Mouse (Mus musculus): ENCODE data around the gene Tfeb. TPM values are rescaled to one million over a fixed set of nuclear protein-coding genes. Genes with fewer than 3 reads are reported as not detected.

Gene Tfeb
- polyA plus RNA-seq, 1 experiment from 2014 or later = 8.6 TPM

DNA sequence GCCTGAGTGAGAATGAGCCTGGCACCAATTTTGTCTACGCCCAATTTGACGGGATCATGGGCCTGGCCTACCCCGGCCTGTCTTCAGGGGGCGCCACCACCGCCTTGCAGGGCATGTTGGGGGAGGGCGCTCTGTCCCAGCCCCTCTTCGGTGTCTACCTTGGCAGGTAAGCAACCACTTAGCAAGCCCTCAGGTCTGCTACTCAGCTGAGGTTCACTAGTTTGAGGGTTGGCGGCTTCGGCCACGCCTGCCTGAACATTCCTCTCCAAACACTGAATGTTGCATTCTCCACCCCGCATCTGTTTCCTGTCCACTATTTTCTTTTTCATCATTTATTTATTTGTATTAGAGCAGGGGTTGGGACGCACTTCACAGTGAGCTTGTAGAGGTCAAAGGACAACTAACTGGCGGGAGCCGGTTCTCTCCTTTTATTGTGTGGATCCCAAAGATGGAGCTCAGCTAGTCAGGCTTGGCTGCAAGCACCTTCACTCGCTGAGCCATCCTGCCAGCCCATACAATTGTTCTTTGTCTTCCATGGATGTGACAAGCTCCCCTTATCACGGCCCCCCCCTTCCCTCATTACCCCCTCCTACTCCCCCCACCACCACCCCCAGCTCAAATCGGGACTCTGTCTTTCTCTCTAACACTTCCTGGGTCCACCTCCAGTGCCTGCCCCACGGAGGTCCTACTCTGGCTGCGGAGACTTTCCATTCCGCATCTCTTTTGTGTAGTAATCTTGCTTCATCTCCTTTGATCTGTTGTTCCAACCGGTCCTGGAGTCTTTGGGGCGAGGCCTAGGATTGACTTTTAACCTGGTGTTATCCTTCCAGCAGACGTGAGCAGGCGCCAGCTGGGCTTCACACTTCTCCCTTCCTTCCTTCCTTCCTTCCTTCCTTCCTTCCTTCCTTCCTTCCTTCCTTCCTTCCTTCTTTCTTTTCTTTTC is 5.9 kb upstream of the Tfeb start:
- Histone ChIP-seq H3K9me3 (ENCODE audit: control insufficient read depth, low read length) (no peaks in the 10 kb centered on the region), H3K4me1 (ENCODE audit: control insufficient read depth, insufficient read depth, low read length) (no peaks in the 10 kb centered on the region), H3K36me3 (ENCODE audit: control insufficient read depth, insufficient read depth, low read length) (no peaks in the 10 kb centered on the region), H3K27me3 (replicated peaks; ENCODE audit: control insufficient read depth, insufficient read depth, low read length) (no peaks in the 10 kb centered on the region), H3K9ac (ENCODE audit: low read depth, low read length) (no peak overlapping the region), H3K4me3 (ENCODE audit: low read depth, low read length) (no peak overlapping the region), H3K4me2 (ENCODE audit: low read depth, low read length) (no peak overlapping the region), H3K27ac (replicated peaks; ENCODE audit: low read depth, low read length) (no peak overlapping the region)
- DNase-seq (ENCODE audit: low spot score) (no peak), ATAC-seq (ENCODE audit: low read depth) (no peak)
- 56% methylated on average over 24 of the region's 24 CpGs for WGBS

DNA sequence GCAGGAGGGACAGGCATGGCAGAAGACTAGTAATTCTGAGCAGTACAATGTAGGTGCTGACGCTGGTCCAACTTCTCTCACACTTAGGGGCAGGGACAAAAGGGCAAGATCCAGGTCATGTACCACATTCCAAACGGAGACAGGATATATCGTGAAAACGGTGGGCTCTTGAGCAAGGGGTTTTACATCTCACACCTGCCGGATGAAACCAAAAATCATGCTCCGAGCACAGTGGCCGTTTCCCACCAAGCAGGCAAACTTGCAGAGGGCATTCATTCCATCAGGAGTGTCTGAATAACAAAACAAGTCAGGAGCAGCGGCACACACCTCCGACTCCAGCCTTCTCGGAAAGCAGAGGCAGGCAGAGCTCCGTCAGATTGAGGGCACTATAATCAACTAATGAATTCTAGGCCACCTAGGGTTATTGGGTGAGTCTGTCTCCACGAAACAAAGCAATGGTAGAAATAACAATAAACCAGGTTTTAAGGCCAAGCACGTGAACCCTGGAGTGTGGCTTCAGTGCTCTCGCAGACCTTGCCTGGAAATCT is 1.2 kb upstream of the Tfeb start:
- WGBS = 68% methylated on average over 14 of the region's 14 CpGs
- H3K9ac ChIP-seq (ENCODE audit: low read depth, low read length) = no peak overlapping the region
- DNase-seq (ENCODE audit: low spot score) = no peak
- H3K9me3 ChIP-seq (ENCODE audit: control insufficient read depth, low read length) = no peaks in the 10 kb centered on the region
- H3K4me2 ChIP-seq (ENCODE audit: low read depth, low read length) = no peak overlapping the region
- no peak overlapping the region for H3K27ac ChIP-seq (replicated peaks; ENCODE audit: low read depth, low read length)
- no peak overlapping the region for H3K4me3 ChIP-seq (ENCODE audit: low read depth, low read length)
- H3K4me1 ChIP-seq (ENCODE audit: control insufficient read depth, insufficient read depth, low read length) = 0 out of 2 replicates have a peak, but pooled peaks cover 13% of the 10 kb centered on the region
- no peaks in the 10 kb centered on the region for H3K36me3 ChIP-seq (ENCODE audit: control insufficient read depth, insufficient read depth, low read length)
- no peak for ATAC-seq (ENCODE audit: low read depth)
- H3K27me3 ChIP-seq (replicated peaks; ENCODE audit: control insufficient read depth, insufficient read depth, low read length) = peaks cover 11% of the 10 kb centered on the region; the same call in 1 of the 2 replicates

DNA sequence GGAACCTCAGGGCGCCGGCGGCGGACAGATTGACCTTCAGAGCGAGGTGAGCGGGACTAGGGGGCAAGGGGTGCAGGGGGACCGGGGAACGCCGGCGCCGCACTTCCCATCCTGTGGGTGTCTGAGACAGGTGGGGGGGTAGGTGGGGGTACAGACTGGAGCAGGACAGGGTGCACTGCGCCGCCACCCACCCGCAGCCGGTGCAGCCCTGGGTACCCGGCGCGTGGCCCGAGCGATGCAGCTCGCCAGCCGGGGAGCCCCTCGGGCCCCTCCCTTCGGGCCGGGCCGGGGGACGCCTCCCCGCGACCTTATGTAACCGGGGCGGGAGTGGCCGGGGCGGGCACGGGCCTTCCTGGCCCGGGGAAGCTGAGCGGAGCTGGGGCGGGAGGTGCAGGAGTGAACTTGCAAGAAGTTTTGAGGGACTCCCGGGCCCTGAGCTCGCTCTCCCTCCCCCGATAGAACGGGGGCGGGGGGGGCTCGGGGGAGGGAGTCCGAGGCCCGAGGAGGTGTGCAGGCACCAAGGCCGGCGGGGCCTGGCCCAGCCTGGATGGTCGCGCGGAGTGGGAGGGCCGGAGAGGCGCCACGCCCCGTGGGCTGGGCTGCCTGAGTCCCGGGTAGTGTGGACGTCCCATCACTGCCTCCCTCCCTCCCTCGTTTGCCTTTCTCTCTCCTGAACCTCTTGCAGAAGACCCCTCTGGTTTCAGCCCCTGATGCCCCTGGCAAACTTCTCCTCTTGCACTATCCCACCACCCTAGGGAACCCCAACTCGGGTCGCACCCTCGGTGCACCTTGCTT is 638 bp downstream of the Tfeb start:
- DNase-seq (ENCODE audit: low spot score) (peak; percentile 90), ATAC-seq (ENCODE audit: low read depth) (peak; percentile 92)
- Histone ChIP-seq H3K9ac (ENCODE audit: low read depth, low read length) (peak overlapping the region; percentile 74), H3K9me3 (ENCODE audit: control insufficient read depth, low read length) (no peaks in the 10 kb centered on the region), H3K27ac (replicated peaks; ENCODE audit: low read depth, low read length) (peak overlapping the region; percentile 66), H3K36me3 (ENCODE audit: control insufficient read depth, insufficient read depth, low read length) (no peaks in the 10 kb centered on the region), H3K4me3 (ENCODE audit: low read depth, low read length) (peak overlapping the region; percentile 59), H3K4me2 (ENCODE audit: low read depth, low read length) (peak overlapping the region; percentile 95), H3K27me3 (replicated peaks; ENCODE audit: control insufficient read depth, insufficient read depth, low read length) (peaks cover 11% of the 10 kb centered on the region; the same call in 1 of the 2 replicates), H3K4me1 (ENCODE audit: control insufficient read depth, insufficient read depth, low read length) (0 out of 2 replicates have a peak, but pooled peaks cover 13% of the 10 kb centered on the region)
- 2% methylated on average over 6 of the region's 60 CpGs for WGBS

DNA sequence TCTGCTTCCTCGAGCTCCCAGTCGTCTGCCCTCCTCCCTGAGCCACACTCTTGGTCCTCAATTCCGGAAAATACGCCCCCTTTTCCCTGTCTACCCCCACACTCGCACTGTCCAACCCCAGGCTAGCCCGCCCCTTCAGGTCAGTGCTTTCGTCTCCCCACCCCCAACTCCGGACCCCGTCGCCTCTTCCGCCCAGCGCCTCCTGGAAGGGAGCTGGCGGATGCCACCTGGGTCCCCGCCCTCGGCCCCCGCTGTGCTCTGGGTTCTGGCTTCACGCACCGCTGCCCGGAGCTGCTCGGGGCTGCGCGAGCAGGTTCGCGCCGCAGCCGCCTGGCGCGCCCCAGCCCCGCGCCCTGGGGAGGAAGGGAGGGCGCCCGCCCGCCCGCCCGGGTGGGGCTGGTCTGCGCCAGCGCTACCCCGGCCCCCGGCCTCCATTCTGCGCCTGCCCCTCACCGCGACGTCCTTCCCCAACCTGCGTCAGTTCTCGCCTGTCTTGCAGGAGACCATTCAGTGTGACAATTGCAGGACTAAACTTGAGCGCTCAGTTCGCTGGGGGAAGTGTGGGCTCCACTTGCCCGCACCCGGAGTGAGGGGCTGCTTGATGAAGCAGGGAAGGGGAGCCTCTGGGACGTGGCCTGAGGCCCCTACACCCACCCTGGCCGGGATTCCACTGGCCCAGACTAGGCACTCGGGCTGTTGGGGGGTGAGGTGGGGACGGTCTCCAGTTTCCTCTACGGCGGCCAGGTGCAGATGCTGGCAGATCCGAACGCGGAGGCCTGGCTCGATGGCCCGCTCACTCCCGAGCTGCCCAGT is 1.4 kb downstream of the Tfeb start:
- 1% methylated on average over 28 of the region's 61 CpGs for WGBS
- Histone ChIP-seq H3K4me2 (ENCODE audit: low read depth, low read length) (peak overlapping the region; percentile 95), H3K27me3 (replicated peaks; ENCODE audit: control insufficient read depth, insufficient read depth, low read length) (peaks cover 11% of the 10 kb centered on the region; the same call in 1 of the 2 replicates), H3K27ac (replicated peaks; ENCODE audit: low read depth, low read length) (peak overlapping the region; percentile 66), H3K9me3 (ENCODE audit: control insufficient read depth, low read length) (no peaks in the 10 kb centered on the region), H3K4me3 (ENCODE audit: low read depth, low read length) (peak overlapping the region; percentile 59), H3K4me1 (ENCODE audit: control insufficient read depth, insufficient read depth, low read length) (0 out of 2 replicates have a peak, but pooled peaks cover 13% of the 10 kb centered on the region), H3K9ac (ENCODE audit: low read depth, low read length) (peak overlapping the region; percentile 74), H3K36me3 (ENCODE audit: control insufficient read depth, insufficient read depth, low read length) (no peaks in the 10 kb centered on the region)
- peak; percentile 39 for ATAC-seq (ENCODE audit: low read depth)
- DNase-seq (ENCODE audit: low spot score) = peak; percentile 42

DNA sequence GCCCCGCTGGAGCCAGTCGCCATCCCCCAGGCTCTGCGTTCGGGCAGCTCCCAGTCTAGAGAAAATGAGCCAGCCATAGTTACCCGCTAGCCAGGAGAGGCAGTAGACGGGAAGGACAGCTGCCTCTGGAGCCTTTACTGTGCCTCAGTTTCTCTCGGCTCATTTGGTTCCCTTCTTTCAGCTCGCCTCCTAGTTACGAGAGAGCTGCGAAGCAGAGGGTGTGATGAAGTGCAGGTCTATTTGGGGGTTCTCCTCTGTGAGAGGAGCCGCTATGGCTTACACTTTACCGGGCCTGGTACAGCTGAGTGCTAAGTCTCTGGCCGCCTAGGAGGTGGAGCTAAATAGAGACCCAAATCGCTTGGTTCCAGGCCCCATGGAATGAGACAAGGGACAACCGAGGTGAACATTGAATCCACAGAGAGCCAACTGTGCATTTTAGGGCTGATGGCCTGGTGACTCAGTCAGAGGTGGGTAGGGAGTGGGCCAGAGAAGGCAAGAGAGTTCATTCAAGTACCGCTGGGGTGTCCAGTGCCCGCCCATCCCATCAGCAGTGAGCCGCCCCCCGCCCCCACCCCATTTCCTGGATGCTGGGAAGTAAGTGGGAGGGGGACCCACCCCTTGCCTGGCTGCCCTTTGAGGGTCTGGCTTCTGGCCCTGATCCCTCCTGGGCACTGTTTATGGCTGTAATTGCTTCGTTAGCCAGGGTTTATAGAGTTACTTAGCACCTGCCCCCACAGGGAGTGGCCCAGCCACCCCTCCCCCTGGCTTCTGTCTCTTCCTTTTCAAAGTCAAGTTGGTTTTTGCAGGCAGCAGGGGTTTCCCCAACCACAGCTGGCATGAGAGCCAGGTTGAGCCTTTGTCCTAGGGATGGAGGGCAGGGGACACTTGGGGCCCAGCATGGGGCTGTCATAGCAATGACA is 2.3 kb downstream of the Tfeb start:
- H3K9ac ChIP-seq (ENCODE audit: low read depth, low read length) = peak overlapping the region; percentile 74
- no peak for ATAC-seq (ENCODE audit: low read depth)
- no peaks in the 10 kb centered on the region for H3K9me3 ChIP-seq (ENCODE audit: control insufficient read depth, low read length)
- DNase-seq (ENCODE audit: low spot score) = peak; percentile 51
- H3K36me3 ChIP-seq (ENCODE audit: control insufficient read depth, insufficient read depth, low read length) = no peaks in the 10 kb centered on the region
- peak overlapping the region; percentile 95 for H3K4me2 ChIP-seq (ENCODE audit: low read depth, low read length)
- H3K27me3 ChIP-seq (replicated peaks; ENCODE audit: control insufficient read depth, insufficient read depth, low read length) = peaks cover 11% of the 10 kb centered on the region; the same call in 1 of the 2 replicates
- 8% methylated on average over 15 of the region's 20 CpGs for WGBS
- peak overlapping the region; percentile 59 for H3K4me3 ChIP-seq (ENCODE audit: low read depth, low read length)
- 0 out of 2 replicates have a peak, but pooled peaks cover 13% of the 10 kb centered on the region for H3K4me1 ChIP-seq (ENCODE audit: control insufficient read depth, insufficient read depth, low read length)
- peak overlapping the region; percentile 66 for H3K27ac ChIP-seq (replicated peaks; ENCODE audit: low read depth, low read length)

DNA sequence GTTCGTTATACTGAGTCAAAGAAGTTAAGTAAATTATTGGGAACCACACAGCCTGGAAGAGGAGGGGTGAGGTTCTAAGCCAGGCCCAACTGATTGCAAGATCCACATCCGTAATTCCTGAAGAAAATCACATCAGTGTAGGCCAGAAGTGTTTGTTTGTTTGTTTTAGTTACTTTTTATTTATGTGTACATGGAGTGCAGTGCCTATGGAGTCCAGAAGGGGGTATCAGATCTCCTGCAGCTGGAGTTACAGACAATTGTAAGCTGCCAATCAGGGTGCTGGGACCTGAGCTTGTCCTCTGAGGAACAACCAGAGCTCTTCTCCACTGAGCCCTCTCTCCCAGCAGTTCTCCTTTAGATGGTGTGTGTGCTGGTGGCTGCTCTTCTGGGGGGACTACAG is 3.4 kb downstream of the Tfeb start:
- WGBS = 65% methylated on average over 2 of the region's 2 CpGs
- DNase-seq (ENCODE audit: low spot score) (no peak), ATAC-seq (ENCODE audit: low read depth) (no peak)

DNA sequence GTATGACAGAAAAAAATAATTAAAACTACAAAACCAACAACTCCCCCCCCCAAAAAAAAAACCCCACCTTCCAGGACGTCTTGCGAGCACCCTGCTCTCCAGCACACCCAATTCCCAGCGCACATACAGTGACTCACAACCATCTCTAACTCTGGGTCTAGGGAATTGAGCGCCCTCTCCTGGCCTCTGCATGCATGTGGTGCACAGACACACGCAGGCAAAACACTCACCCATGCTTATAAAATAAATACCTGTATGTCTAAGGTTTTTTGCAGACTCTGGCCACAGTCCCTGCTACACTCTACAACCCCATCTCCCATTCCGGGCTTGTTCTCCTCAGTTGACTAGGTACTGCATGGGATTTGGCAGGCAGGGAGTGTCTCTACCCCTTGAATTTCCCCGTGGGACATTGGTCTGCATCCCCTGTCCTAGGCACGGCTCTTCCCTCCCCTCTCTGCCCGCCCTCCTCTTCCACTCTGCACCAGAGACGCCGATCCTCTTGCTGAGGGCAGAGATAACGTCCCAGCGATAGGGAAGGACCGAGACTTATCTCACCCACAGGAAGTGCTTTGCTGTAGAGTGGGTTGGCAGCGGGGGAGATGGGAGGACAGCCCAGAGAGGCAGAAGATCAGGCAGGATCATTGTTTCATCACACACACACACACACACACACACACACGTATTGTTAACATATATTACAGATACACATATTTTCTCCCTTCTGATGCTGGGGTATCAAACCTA is 6.3 kb downstream of the Tfeb start:
- DNase-seq (ENCODE audit: low spot score) (no peak), ATAC-seq (ENCODE audit: low read depth) (no peak)
- Histone ChIP-seq H3K4me2 (ENCODE audit: low read depth, low read length) (no peak overlapping the region), H3K9ac (ENCODE audit: low read depth, low read length) (no peak overlapping the region), H3K36me3 (ENCODE audit: control insufficient read depth, insufficient read depth, low read length) (no peaks in the 10 kb centered on the region), H3K9me3 (ENCODE audit: control insufficient read depth, low read length) (peaks cover 6% of the 10 kb centered on the region), H3K4me3 (ENCODE audit: low read depth, low read length) (no peak overlapping the region), H3K4me1 (ENCODE audit: control insufficient read depth, insufficient read depth, low read length) (0 out of 2 replicates have a peak, but pooled peaks cover 13% of the 10 kb centered on the region), H3K27me3 (replicated peaks; ENCODE audit: control insufficient read depth, insufficient read depth, low read length) (peaks cover 11% of the 10 kb centered on the region; the same call in 1 of the 2 replicates), H3K27ac (replicated peaks; ENCODE audit: low read depth, low read length) (no peak overlapping the region)
- WGBS = 34% methylated on average over 16 of the region's 16 CpGs

More for the DNA sequence above, 3.4 kb downstream of the Tfeb start:
- Histone ChIP-seq H3K4me3 (ENCODE audit: low read depth, low read length) (no peak overlapping the region), H3K9ac (ENCODE audit: low read depth, low read length) (no peak overlapping the region), H3K27ac (replicated peaks; ENCODE audit: low read depth, low read length) (no peak overlapping the region), H3K27me3 (replicated peaks; ENCODE audit: control insufficient read depth, insufficient read depth, low read length) (peaks cover 11% of the 10 kb centered on the region; the same call in 1 of the 2 replicates), H3K36me3 (ENCODE audit: control insufficient read depth, insufficient read depth, low read length) (no peaks in the 10 kb centered on the region), H3K4me2 (ENCODE audit: low read depth, low read length) (no peak overlapping the region), H3K9me3 (ENCODE audit: control insufficient read depth, low read length) (peaks cover 6% of the 10 kb centered on the region), H3K4me1 (ENCODE audit: control insufficient read depth, insufficient read depth, low read length) (0 out of 2 replicates have a peak, but pooled peaks cover 13% of the 10 kb centered on the region)
